Mouse (Mus musculus) regulatory T cell (primary cell): Measurements from ENCODE around the gene Vmn2r68.

Source experiments
- in situ Hi-C: fragments of 300-600 bp; cut with MboI, MseI; formaldehyde crosslinking; loops from one replicate; pipeline ENCODE4 v1.15.1; 2025; ENCODE audit warnings: high pct_unique_total_duplicates

Gene Vmn2r68

DNA sequence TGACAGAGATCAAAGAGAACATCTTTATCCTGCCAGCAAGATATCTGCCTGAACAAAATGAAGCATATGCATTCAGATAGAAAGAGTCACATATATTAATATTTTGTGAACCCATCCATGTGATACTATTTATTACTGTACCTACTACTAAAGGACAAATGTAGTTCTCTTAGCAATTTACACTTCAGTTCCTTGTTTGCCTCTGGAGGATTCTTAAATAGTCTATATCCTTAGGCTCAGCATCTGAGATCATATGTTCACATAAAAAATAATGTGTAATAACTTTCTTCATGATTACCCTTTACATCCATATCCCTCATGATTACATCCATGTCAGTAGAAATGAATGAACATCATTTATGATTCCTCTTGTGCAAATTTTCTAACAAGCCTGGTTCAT is at the start of gene Vmn2r68:
Gene Vmn2r68, minus strand, starts transcription at position 101 of the 400 bp plus-strand sequence.
- in situ Hi-C loops, result no loop called here
